Mouse (Mus musculus) brain, embryonic 14.5 days (tissue): ENCODE measurements around the gene Pglyrp1. TPM values are rescaled to one million over a fixed set of nuclear protein-coding genes. Genes with fewer than 3 reads are reported as not detected.

Experiments
- DNase-seq: peaks from one replicate; pipeline ENCODE4 v3.0.0-alpha.2; 2011; ENCODE audit warnings: low read depth
- CTCF ChIP-seq: fragments of 200-500 bp; IDR thresholded peaks from 2 replicates; pipeline ENCODE4 v1.5.1; 2012; ENCODE audit warnings: inconsistent platforms, mild to moderate bottlenecking, moderate library complexity, borderline replicate concordance; ENCODE audit not compliant: insufficient read depth, insufficient read length; ENCODE audit errors: extremely low read depth
- POLR2A ChIP-seq: fragments of 200-500 bp; IDR thresholded peaks from 2 replicates; pipeline ENCODE4 v1.6.1; 2012; ENCODE audit warnings: mild to moderate bottlenecking, inconsistent platforms, borderline replicate concordance; ENCODE audit not compliant: poor library complexity, insufficient read depth, insufficient read length, severe bottlenecking; ENCODE audit errors: extremely low read depth
- polyA plus RNA-seq: library from polyadenylated mRNA; depleted of rRNA; stranded (reverse); fragments of >200 nt; gene quantifications from 2 replicates; pipeline ENCODE4 v1.2.3, GENCODE M21; 2012; rRNA removed

Pglyrp1 gene
- polyA plus RNA-seq, 1 experiment = 8.3 TPM

- peak; percentile 28 for DNase-seq
- TF ChIP-seq POLR2A (no peak), CTCF (no peak)
Measured at GRCm38 (mm10) chr7:18917931-18918330, 46.8 kb downstream of the Pglyrp1 start.

GRCm38 (mm10) chr7:18921069-18921468 lies 49.9 kb downstream of the Pglyrp1 start:
- peak; percentile 77 for DNase-seq
- no peak for TF ChIP-seq CTCF
- no peak for TF ChIP-seq POLR2A

DNA sequence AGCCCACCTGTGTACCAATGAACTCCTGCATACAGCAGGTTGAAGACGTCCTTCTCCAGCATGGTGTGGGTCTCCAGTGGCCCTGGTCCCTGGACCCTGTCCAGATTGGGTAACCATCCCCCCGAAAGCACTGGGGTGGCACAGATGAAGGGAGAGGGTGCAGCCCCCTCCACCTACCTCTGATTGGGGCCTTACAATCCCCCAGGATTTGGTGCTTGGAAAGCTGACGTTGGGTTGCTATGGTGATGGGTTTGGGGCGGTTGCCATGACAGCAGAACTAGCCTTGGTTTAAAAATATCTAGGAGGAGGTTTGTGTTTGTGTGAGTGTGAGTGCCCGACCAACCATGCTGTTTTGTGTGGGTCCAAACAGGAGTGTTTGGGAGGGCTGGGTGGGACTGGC lies 51.7 kb downstream of the Pglyrp1 start:
- no peak for TF ChIP-seq CTCF
- no peak for TF ChIP-seq POLR2A

GRCm38 (mm10) chr7:18923267-18923666 lies 52.1 kb downstream of the Pglyrp1 start:
- TF ChIP-seq POLR2A (no peak), CTCF (no peak)
- DNase-seq = no peak

More for the DNA sequence above, 51.7 kb downstream of the Pglyrp1 start:
- peak; percentile 87 for DNase-seq

DNA sequence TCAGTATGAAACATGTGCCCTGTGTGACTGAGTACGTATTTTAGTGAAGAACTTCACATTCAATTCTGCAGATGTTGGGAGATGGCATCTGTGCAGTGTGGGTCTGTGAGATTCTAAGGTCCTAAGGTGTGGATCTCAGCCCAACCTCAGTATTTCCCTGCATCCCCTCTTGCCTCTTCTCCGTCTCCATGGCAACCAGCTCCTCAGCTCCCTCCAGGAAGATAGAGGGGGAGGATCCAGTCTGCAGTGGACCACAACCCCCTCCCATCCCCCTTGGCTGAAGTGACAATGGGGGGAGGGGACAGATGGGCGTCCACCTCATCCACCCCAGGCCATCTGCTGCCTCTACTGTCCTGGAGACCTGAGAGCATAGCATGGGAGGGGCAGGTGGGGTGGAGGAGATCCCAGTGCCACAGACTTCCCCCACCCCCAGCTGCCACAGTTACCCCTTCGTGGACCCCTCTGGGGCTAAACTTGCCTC lies 52.6 kb downstream of the Pglyrp1 start:
- TF ChIP-seq POLR2A = no peak
- peak; percentile 89 for DNase-seq

DNA sequence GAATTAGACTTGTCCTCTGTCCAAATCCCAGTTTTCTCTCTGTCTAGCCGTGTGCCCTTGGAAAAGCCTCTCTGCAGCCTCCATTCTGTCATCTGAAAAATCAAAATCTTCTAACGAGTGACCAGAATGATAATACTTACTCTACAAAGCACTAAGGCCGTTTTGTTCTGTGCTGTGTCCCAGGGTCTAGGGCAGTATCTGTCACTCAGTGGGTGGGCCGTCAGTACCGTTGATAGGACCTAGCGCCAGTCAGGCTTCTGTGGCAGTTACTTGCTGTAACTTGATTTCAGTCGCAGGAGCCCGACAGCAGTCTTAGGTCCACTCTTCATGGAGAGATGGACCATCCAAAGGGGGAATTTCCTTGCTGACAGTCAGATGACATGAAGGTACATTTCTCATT lies 53.2 kb downstream of the Pglyrp1 start:
- DNase-seq = peak; percentile 59
- TF ChIP-seq POLR2A = no peak
- no peak for TF ChIP-seq CTCF

DNA sequence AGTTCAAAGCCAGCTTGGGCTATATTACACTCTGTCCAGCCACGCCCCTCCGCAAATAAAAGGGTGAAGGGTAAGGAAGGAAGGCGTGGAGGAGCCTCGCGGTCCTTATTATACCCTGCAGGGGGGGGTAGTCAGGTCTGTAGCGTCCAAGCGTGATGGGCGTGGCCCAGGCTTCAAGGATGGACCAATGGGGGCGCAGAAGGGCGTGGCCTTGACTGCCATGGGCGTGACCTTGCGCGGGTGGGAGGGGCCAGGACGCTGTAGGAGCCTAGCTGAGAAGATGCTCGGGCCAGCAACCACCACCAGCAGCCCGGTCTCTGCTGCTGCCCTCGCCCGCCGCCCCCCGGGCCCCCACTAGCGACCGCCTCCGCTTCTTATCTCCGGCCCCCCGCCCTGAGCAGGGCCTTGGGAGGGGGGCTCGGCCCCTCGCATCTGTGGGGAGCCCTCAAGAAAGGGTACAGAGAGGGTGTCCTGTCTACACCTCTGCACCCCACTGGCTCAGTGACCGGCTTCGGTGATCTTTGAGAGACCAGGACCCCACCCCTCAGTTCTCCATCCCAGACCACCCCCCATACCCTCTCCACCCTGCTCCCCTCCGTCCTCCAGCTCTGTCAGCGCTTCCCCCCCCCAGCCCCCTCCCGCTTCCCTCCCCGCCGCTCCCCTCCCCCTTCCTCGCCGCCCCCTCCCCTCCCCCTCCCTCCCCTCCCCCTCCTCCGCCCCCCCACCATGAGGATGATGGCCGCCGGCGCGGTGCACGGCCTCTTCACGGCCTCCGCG lies 54.2 kb downstream of the Pglyrp1 start, which contains the start of gene Nova2:
Nova2 (plus strand) TSS at position 727 of the 777 bp plus-strand sequence.
- DNase-seq = peak; percentile 99
- TF ChIP-seq POLR2A = peak; percentile 90; the same call in 1 of the 2 replicates
- 0 out of 2 replicates have a peak, but pooled peaks have one; percentile 7 for TF ChIP-seq CTCF

DNA sequence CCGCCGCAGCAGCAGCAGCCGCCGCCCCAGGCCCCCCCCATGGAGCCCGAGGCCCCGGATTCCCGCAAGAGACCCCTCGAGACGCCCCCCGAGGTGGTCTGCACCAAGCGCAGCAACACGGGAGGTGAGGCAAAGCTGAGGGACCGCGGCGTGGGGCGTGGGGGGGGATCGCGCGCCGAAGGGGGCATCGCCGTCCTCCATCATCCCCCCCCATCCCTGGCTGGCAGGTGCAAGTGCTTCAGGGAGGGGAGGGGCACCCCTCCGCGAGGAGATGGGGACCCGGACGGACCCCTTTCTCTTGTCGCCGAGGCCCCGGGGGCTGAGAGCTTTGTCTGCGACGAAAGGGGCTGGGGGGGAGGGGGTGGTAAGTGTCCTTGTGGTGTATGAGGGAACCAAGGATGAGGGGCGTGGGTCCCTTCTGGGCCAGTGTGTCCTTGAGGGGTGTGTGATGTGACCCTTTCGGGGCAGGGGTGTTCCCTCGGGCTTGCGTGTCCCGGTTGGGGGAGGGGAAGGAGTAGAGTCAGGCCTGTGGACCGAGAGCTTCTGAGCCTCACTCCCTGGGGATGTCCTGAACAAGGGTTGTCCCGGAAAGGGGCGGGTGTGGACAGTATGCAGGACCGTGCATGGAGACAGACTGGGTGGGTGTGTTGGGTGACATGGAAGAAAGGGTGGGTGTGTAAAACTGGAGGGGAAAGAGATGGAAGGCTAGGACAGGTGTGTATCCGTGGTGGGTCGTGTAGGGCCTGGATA lies 55.1 kb downstream of the Pglyrp1 start:
- peak; percentile 65 for DNase-seq

GRCm38 (mm10) chr7:18926911-18927310 lies 55.8 kb downstream of the Pglyrp1 start:
- TF ChIP-seq POLR2A (no peak), CTCF (no peak)
- no peak for DNase-seq

More for the DNA sequence above, 55.1 kb downstream of the Pglyrp1 start:
- TF ChIP-seq CTCF = no peak
- TF ChIP-seq POLR2A = no peak

DNA sequence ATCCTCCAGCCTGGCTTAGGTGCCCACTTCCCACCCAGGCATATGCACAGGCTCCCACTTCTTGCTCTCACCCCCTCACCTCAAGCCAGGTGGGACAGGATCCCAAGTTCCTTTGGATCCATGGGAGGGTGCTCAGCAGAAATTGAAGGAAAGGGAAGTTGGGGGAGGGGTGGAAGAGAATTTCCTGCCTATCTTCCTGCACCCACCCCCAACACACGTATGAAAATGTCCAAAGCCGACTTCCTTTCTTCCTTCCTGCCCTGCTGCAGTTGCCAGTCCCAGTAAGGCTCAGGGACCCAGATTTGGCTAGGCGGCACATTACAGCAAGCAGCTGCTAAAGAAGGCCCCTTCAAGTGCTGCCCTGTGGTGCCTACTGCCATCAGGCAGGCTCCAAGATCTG lies 56.6 kb downstream of the Pglyrp1 start:
- TF ChIP-seq POLR2A (no peak), CTCF (no peak)
- no peak for DNase-seq

Other genes starting within 250 kb of the Pglyrp1 start
- 0.14 and 0.16 TPM in 2 replicates for gene Psg21, start 214.6 kb upstream of the Pglyrp1 start, polyA plus RNA-seq
- not detected in 2 replicates for gene Psg20, start 185.1 kb upstream of the Pglyrp1 start, polyA plus RNA-seq
- not detected in 2 replicates for gene Psg22, start 153.2 kb upstream of the Pglyrp1 start, polyA plus RNA-seq
- gene Psg19, start 72.8 kb upstream of the Pglyrp1 start, polyA plus RNA-seq = 0.07 TPM in 1 of 2 replicates, not detected in the other
- gene Psg17, start 49.7 kb upstream of the Pglyrp1 start, polyA plus RNA-seq = 0.16 and 0.19 TPM in 2 replicates
- gene Mill2, start 31.4 kb upstream of the Pglyrp1 start, polyA plus RNA-seq = 0.57 and 0.98 TPM in 2 replicates
- 26.5 and 33.3 TPM in 2 replicates for gene Ccdc61, start 39.1 kb downstream of the Pglyrp1 start, polyA plus RNA-seq
- 20.7 and 52.7 TPM in 2 replicates for gene Nova2, start 54.6 kb downstream of the Pglyrp1 start, polyA plus RNA-seq
- 2.1 and 2.7 TPM in 2 replicates for gene Nanos2, start 116.1 kb downstream of the Pglyrp1 start, polyA plus RNA-seq
- 14.2 and 16.1 TPM in 2 replicates for gene Mypop, start 119.9 kb downstream of the Pglyrp1 start, polyA plus RNA-seq
- 48.9 and 54.6 TPM in 2 replicates for gene Irf2bp1, start 132.7 kb downstream of the Pglyrp1 start, polyA plus RNA-seq
- not detected in 2 replicates for gene Foxa3, start 152.2 kb downstream of the Pglyrp1 start, polyA plus RNA-seq
- 91.6 and 97.6 TPM in 2 replicates for gene Sympk, start 153.0 kb downstream of the Pglyrp1 start, polyA plus RNA-seq
- gene Rsph6a, start 183.4 kb downstream of the Pglyrp1 start, polyA plus RNA-seq = 0.07 TPM in 1 of 2 replicates, not detected in the other
- gene Dmwd, start 204.9 kb downstream of the Pglyrp1 start, polyA plus RNA-seq = 178 and 209 TPM in 2 replicates
- 67.1 and 74.8 TPM in 2 replicates for gene Dmpk, start 212.5 kb downstream of the Pglyrp1 start, polyA plus RNA-seq
- gene Six5, start 223.3 kb downstream of the Pglyrp1 start, polyA plus RNA-seq = 16.3 and 27.6 TPM in 2 replicates
- gene Gm4969, start 247.0 kb downstream of the Pglyrp1 start, polyA plus RNA-seq = 5.2 and 5.9 TPM in 2 replicates
- 15.9 and 18.1 TPM in 2 replicates for gene Fbxo46, start 248.5 kb downstream of the Pglyrp1 start, polyA plus RNA-seq